Mouse (Mus musculus): Measurements from ENCODE around the gene Gng13. TPM values are rescaled to one million over a fixed set of nuclear protein-coding genes. Genes with fewer than 3 reads are reported as not detected.

Gene Gng13
- total RNA-seq, 2 experiments from 2014 or later: 154 to 195 TPM

DNA sequence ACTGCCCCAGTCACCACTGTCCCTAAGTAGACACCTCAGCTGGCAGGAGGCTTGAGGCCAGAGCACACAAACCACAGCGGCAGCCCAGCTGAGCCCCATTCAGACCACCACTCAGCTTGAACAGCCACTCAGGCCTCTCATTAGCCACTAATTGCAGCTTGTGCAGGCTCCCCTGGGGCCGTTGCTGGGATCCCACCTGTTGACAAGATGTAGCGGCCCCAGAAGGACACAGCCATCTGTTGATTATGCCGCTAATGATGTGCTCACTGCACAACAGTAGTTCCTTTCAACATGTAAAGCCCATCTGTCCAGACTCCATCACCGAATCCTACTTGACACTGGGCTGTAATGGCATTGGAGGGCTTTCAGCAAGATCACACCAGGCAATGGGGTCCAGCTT, 48.9 kb downstream of the Gng13 start:
- intact Hi-C loops (cut with DNase I): no loop called here
- DNase-seq (ENCODE audit: low spot score in 2 of 2): no peak

Small RNA genes within 50 kb of the gene (microRNA-seq; reads per million reads assigned to microRNA genes)
- not detected for gene Gm25083

Other genes with a start within 250 kb of the Gng13 start
- gene Sstr5, start 219.9 kb upstream of the Gng13 start, total RNA-seq (2021): under 1 TPM; 0.12 to 0.16 TPM
- gene Sox8, start 146.5 kb upstream of the Gng13 start, total RNA-seq (2021): 10 to 100 TPM; 42.8 to 65.3 TPM
- gene Lmf1, start 138.1 kb upstream of the Gng13 start, total RNA-seq (2021): 10 to 100 TPM; 22.1 to 26.7 TPM
- 1 to 10 TPM; 2.9 to 3.7 TPM for gene Chtf18, start 10.2 kb downstream of the Gng13 start, total RNA-seq (2021)
- gene Rpusd1, start 10.5 kb downstream of the Gng13 start, total RNA-seq (2021): 10 to 100 TPM; 49.5 to 58.9 TPM
- gene Mslnl, start 18.9 kb downstream of the Gng13 start, total RNA-seq (2021): under 1 TPM; 0.35 to 0.39 TPM
- 1 to 10 TPM; 1.5 to 4.7 TPM for gene Msln, start 37.2 kb downstream of the Gng13 start, total RNA-seq (2021)
- 10 to 100 TPM; 29.5 to 42.9 TPM for gene Narfl, start 56.6 kb downstream of the Gng13 start, total RNA-seq (2021)
- 100 to 1,000 TPM; 114 to 117 TPM for gene Haghl, start 68.5 kb downstream of the Gng13 start, total RNA-seq (2021)
- not detected for gene Ccdc78, start 69.4 kb downstream of the Gng13 start, total RNA-seq (2021)
- gene Fam173a, start 75.7 kb downstream of the Gng13 start, total RNA-seq (2021): 10 to 100 TPM; 81.2 to 81.7 TPM
- gene AC134908.4, start 78.5 kb downstream of the Gng13 start, total RNA-seq (2021): under 1 TPM in 1 of 2 experiments, not detected in 1; 0.52 TPM
- gene Metrn, start 80.0 kb downstream of the Gng13 start, total RNA-seq (2021): 10 to 100 TPM; 80.7 to 96.2 TPM
- gene Fbxl16, start 91.9 kb downstream of the Gng13 start, total RNA-seq (2021): 100 to 1,000 TPM; 668 to 710 TPM
- gene Wdr24, start 106.5 kb downstream of the Gng13 start, total RNA-seq (2021): 10 to 100 TPM; 23.9 to 26.5 TPM
- 10 to 100 TPM; 54.1 to 58.7 TPM for gene Jmjd8, start 111.7 kb downstream of the Gng13 start, total RNA-seq (2021)
- 100 to 1,000 TPM; 171 to 188 TPM for gene Stub1, start 116.2 kb downstream of the Gng13 start, total RNA-seq (2021)
- 10 to 100 TPM; 47.5 to 54.0 TPM for gene Rhbdl1, start 120.1 kb downstream of the Gng13 start, total RNA-seq (2021)
- 10 to 100 TPM; 22.0 to 24.9 TPM for gene Gm20683, start 124.6 kb downstream of the Gng13 start, total RNA-seq (2021)
- gene Rhot2, start 127.7 kb downstream of the Gng13 start, total RNA-seq (2021): 10 to 100 TPM; 73.7 to 86.7 TPM
- 10 to 100 TPM; 21.2 to 36.6 TPM for gene Wdr90, start 144.3 kb downstream of the Gng13 start, total RNA-seq (2021)
- 10 to 100 TPM; 23.5 to 29.8 TPM for gene Mcrip2, start 151.6 kb downstream of the Gng13 start, total RNA-seq (2021)
- 10 to 100 TPM; 33.3 to 36.4 TPM for gene Mettl26, start 157.9 kb downstream of the Gng13 start, total RNA-seq (2021)
- gene Wfikkn1, start 163.7 kb downstream of the Gng13 start, total RNA-seq (2021): 1 to 10 TPM; 1.4 to 1.5 TPM
- gene Rab40c, start 202.6 kb downstream of the Gng13 start, total RNA-seq (2021): 10 to 100 TPM; 46.1 to 58.0 TPM
- 100 to 1,000 TPM; 106 to 120 TPM for gene Pigq, start 227.8 kb downstream of the Gng13 start, total RNA-seq (2021)
- gene Nhlrc4, start 227.8 kb downstream of the Gng13 start, total RNA-seq (2021): under 1 TPM in 1 of 2 experiments, not detected in 1; 0.30 TPM
- gene A930017K11Rik, start 235.4 kb downstream of the Gng13 start, total RNA-seq (2021): under 1 TPM; 0.41 to 0.59 TPM

Measured in left cerebral cortex, postnatal 36 days (tissue).